ENCODE assay signal across 23 mouse cellular contexts in the genomic region with DNA sequence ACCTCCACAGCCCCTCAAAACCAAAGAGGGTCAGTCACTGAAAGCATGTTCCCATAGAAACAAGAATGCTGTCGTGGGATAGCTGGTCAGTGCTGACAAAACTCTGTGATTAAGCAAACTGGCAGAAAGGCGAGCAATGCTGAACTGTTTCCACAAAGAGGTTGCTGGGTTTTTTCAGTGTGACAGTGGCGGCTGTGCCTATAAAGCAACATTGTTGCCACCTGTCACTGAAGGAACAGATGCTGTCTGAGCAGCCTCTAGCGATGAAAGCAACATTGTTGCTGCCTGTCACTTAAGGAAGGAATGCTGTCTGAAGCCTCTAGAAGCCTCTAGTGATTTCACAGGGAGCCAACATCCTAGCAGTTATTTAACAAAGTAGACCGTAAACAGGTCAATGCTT. TPM values are rescaled to one million over a fixed set of nuclear protein-coding genes. Genes with fewer than 3 reads are reported as not detected.
DNase-seq lines count a peak whose midpoint lies in the region; ATAC-seq and TF ChIP-seq lines count a peak whose summit lies in the region.
"Had no signal": no experiment of that assay in that cellular context is flagged by ENCODE, and none has a peak within 500 bp of the region (broad histone marks: within the 10 kb centered on the region; RNA-seq: fewer than 3 reads in every experiment).

No protein-coding gene starts in this region.

- intact Hi-C loops in heart, postnatal 14 days (cut with DNase I) = no loop called here

- H3K4me1 ChIP-seq in heart, embryonic 10.5 days = peaks cover 48% of the 10 kb centered on the region
- H3K4me1 ChIP-seq in hindbrain, embryonic 12.5 days = peaks cover 58% of the 10 kb centered on the region
- peaks cover 19% of the 10 kb centered on the region for H3K4me1 ChIP-seq in midbrain, embryonic 14.5 days (ENCODE audit: control insufficient read depth, insufficient read depth, low read length)

- H3K9me3 ChIP-seq in heart, embryonic 10.5 days = no peaks in the 10 kb centered on the region
- no peaks in the 10 kb centered on the region for H3K9me3 ChIP-seq in hindbrain, embryonic 12.5 days (replicated peaks)
- no peaks in the 10 kb centered on the region for H3K9me3 ChIP-seq in midbrain, embryonic 14.5 days (ENCODE audit: control insufficient read depth, low read length)
- H3K9me3 ChIP-seq: G1E had no signal

- H3K36me3 ChIP-seq in heart, embryonic 10.5 days = peaks cover 29% of the 10 kb centered on the region
- H3K36me3 ChIP-seq in hindbrain, embryonic 12.5 days = peaks cover 33% of the 10 kb centered on the region
- H3K36me3 ChIP-seq in midbrain, embryonic 14.5 days (ENCODE audit: control insufficient read depth, insufficient read depth, low read length) = peaks cover 22% of the 10 kb centered on the region

- H3K27me3 ChIP-seq in heart, embryonic 10.5 days (ENCODE audit: insufficient read depth, poor library complexity, severe bottlenecking) = no peaks in the 10 kb centered on the region
- no peaks in the 10 kb centered on the region for H3K27me3 ChIP-seq in hindbrain, embryonic 12.5 days
- no peaks in the 10 kb centered on the region for H3K27me3 ChIP-seq in midbrain, embryonic 14.5 days (ENCODE audit: control insufficient read depth, insufficient read depth, low read length)

- 51% methylated on average over 5 of the region's 5 CpGs for WGBS in heart, embryonic 10.5 days
- 37% methylated on average over 5 of the region's 5 CpGs for WGBS in hindbrain, embryonic 12.5 days
- WGBS in midbrain, embryonic 14.5 days = 23% methylated on average over 5 of the region's 5 CpGs

- no peak overlapping the region for H3K4me2 ChIP-seq in hindbrain, embryonic 12.5 days (replicated peaks)
- no peak overlapping the region for H3K4me2 ChIP-seq in midbrain, embryonic 14.5 days (ENCODE audit: low read length)

- peak; percentile 33 for ATAC-seq in hindbrain, embryonic 12.5 days (ENCODE audit: low FRiP score)
- ATAC-seq in midbrain, embryonic 14.5 days (ENCODE audit: low FRiP score, low TSS enrichment) = no peak; the same call in 1 of the 2 replicates
- no peak for ATAC-seq in megakaryocyte-erythroid progenitor cell, adult 5-6 weeks (replicated peaks; ENCODE audit: low FRiP score, low TSS enrichment, poor library complexity, severe bottlenecking)

- H3K27ac ChIP-seq in heart, embryonic 10.5 days = peak overlapping the region; percentile 33; the same call in 1 of the 2 replicates
- H3K27ac ChIP-seq in hindbrain, embryonic 12.5 days = peak overlapping the region; percentile 58
- peak overlapping the region; percentile 50; the same call in 1 of the 2 replicates for H3K27ac ChIP-seq in midbrain, embryonic 14.5 days (replicated peaks; ENCODE audit: low read depth, low read length)
- H3K27ac ChIP-seq: gastrocnemius, adult 2 months; liver, embryonic 14.5 days had no signal

- no peak for TF ChIP-seq POLR2A in brain, embryonic 14.5 days (IDR thresholded peaks at IDR 0.05; ENCODE audit: borderline replicate concordance, extremely low read depth, insufficient read depth, insufficient read length, poor library complexity, severe bottlenecking)

- no peak overlapping the region for H3K9ac ChIP-seq in hindbrain, embryonic 12.5 days
- H3K9ac ChIP-seq in midbrain, embryonic 14.5 days (replicated peaks; ENCODE audit: low read length) = 0 out of 2 replicates have a peak overlapping the region, but pooled peaks have one; percentile 1
- H3K9ac ChIP-seq: liver, embryonic 14.5 days had no signal

- DNase-seq in heart, embryonic 10.5 days (ENCODE audit: low spot score) = no peak
- no peak for DNase-seq in heart, postnatal 14 days
- DNase-seq in brain, embryonic 14.5 days (ENCODE audit: low read depth) = peak; percentile 78
- DNase-seq in midbrain, embryonic 14.5 days = peak; percentile 53
- DNase-seq in adrenal gland, postnatal 25 days = no peak
- no peak for DNase-seq in adrenal gland, postnatal 36 days
- DNase-seq: cerebellum, adult 11 months; gastrocnemius, adult 2 months; heart, postnatal 36 days; kidney, adult 2 months; lung, postnatal 10 days; right cerebral cortex, postnatal 4 days had no signal

- TF ChIP-seq CTCF in brain, embryonic 14.5 days (IDR thresholded peaks at IDR 0.05; ENCODE audit: borderline replicate concordance, extremely low read depth, insufficient read depth, insufficient read length) = no peak

- no peak overlapping the region for H3K4me3 ChIP-seq in heart, embryonic 10.5 days
- H3K4me3 ChIP-seq in hindbrain, embryonic 12.5 days = no peak overlapping the region
- H3K4me3 ChIP-seq in midbrain, embryonic 14.5 days (replicated peaks; ENCODE audit: low read depth, low read length) = no peak overlapping the region
- H3K4me3 ChIP-seq: erythroblast, embryonic 14.5 days; gastrocnemius, adult 2 months had no signal

RNA-seq across cellular contexts. Expression of a gene that starts 23.0 kb away (rescaled TPM):
- 72.4 and 74.5 TPM in 2 replicates for polyA plus RNA-seq in heart, embryonic 10.5 days (2016; fragmentation: Nextera tagmentation; extraction: Ambion mirVana)
- total RNA-seq in heart, postnatal 14 days (2021) = 10 to 100 TPM; 16.3 to 20.8 TPM
- polyA plus RNA-seq in brain, embryonic 14.5 days (2012; rRNA removed) = 25.3 and 25.8 TPM in 2 replicates
- 91.3 and 93.3 TPM in 2 replicates for polyA plus RNA-seq in hindbrain, embryonic 12.5 days (2016; fragmentation: Nextera tagmentation; extraction: Ambion mirVana)
- 27.5 and 46.0 TPM in 2 replicates for polyA plus RNA-seq in midbrain, embryonic 14.5 days (2014; fragmentation: Nextera tagmentation; extraction: Ambion mirVana)
- total RNA-seq in megakaryocyte-erythroid progenitor cell, adult 5-6 weeks (2014; fragmentation: Nextera tagmentation) = 69.6 and 76.7 TPM in 2 replicates
- total RNA-seq in megakaryocyte-erythroid progenitor cell, adult 5-6 weeks (2017) = 101 and 137 TPM in 2 replicates
- total RNA-seq in adrenal gland, postnatal 25 days (2021) = 5.7 and 7.2 TPM in 2 replicates
- 1 to 10 TPM; 8.0 to 8.3 TPM for total RNA-seq in adrenal gland, postnatal 36 days (2021)

RNA-seq across cellular contexts. Expression of a gene that starts 41.3 kb away (rescaled TPM):
- polyA plus RNA-seq in heart, embryonic 10.5 days (2016; fragmentation: Nextera tagmentation; extraction: Ambion mirVana) = not detected in 2 replicates
- not detected for total RNA-seq in heart, postnatal 14 days (2021)
- not detected in 2 replicates for polyA plus RNA-seq in brain, embryonic 14.5 days (2012; rRNA removed)
- polyA plus RNA-seq in hindbrain, embryonic 12.5 days (2016; fragmentation: Nextera tagmentation; extraction: Ambion mirVana) = not detected in 2 replicates
- polyA plus RNA-seq in midbrain, embryonic 14.5 days (2014; fragmentation: Nextera tagmentation; extraction: Ambion mirVana) = not detected in 2 replicates
- not detected in 2 replicates for total RNA-seq in megakaryocyte-erythroid progenitor cell, adult 5-6 weeks (2014; fragmentation: Nextera tagmentation)
- not detected in 2 replicates for total RNA-seq in megakaryocyte-erythroid progenitor cell, adult 5-6 weeks (2017)
- total RNA-seq in adrenal gland, postnatal 25 days (2021) = not detected in 2 replicates
- total RNA-seq in adrenal gland, postnatal 36 days (2021) = not detected
- total RNA-seq: adrenal gland, postnatal 4 days; common myeloid progenitor, adult 5-6 weeks; gastrocnemius, adult 2 months; heart, adult 8-10 months; heart, postnatal 36 days; left cerebral cortex, postnatal 14 days had no signal
- polyA plus RNA-seq: C2C12; erythroblast, embryonic 14.5 days; G1E; kidney, adult 2 months; large intestine, adult 2 months; liver, embryonic 14.5 days had no signal

RNA-seq across cellular contexts. Expression of a gene that starts 57.5 kb away (rescaled TPM):
- polyA plus RNA-seq in heart, embryonic 10.5 days (2016; fragmentation: Nextera tagmentation; extraction: Ambion mirVana) = 0.02 and 0.05 TPM in 2 replicates
- not detected for total RNA-seq in heart, postnatal 14 days (2021)
- polyA plus RNA-seq in brain, embryonic 14.5 days (2012; rRNA removed) = 0.01 and 0.04 TPM in 2 replicates
- 0.04 TPM in 1 of 2 replicates, not detected in the other for polyA plus RNA-seq in hindbrain, embryonic 12.5 days (2016; fragmentation: Nextera tagmentation; extraction: Ambion mirVana)
- polyA plus RNA-seq in midbrain, embryonic 14.5 days (2014; fragmentation: Nextera tagmentation; extraction: Ambion mirVana) = 0.19 TPM in 1 of 2 replicates, not detected in the other
- 0.28 TPM in 1 of 2 replicates, not detected in the other for total RNA-seq in megakaryocyte-erythroid progenitor cell, adult 5-6 weeks (2014; fragmentation: Nextera tagmentation)
- not detected in 2 replicates for total RNA-seq in megakaryocyte-erythroid progenitor cell, adult 5-6 weeks (2017)
- total RNA-seq in adrenal gland, postnatal 25 days (2021) = not detected in 2 replicates
- total RNA-seq in adrenal gland, postnatal 36 days (2021) = not detected
- total RNA-seq: adrenal gland, postnatal 4 days; common myeloid progenitor, adult 5-6 weeks; gastrocnemius, adult 2 months; heart, adult 8-10 months; heart, postnatal 36 days had no signal
- polyA plus RNA-seq: C2C12; erythroblast, embryonic 14.5 days; G1E; kidney, adult 2 months; large intestine, adult 2 months; liver, embryonic 14.5 days had no signal

RNA-seq across cellular contexts. Expression of a gene that starts 59.4 kb away (rescaled TPM):
- not detected in 2 replicates for polyA plus RNA-seq in heart, embryonic 10.5 days (2016; fragmentation: Nextera tagmentation; extraction: Ambion mirVana)
- not detected for total RNA-seq in heart, postnatal 14 days (2021)
- polyA plus RNA-seq in brain, embryonic 14.5 days (2012; rRNA removed) = 0.01 and 0.03 TPM in 2 replicates
- not detected in 2 replicates for polyA plus RNA-seq in hindbrain, embryonic 12.5 days (2016; fragmentation: Nextera tagmentation; extraction: Ambion mirVana)
- not detected in 2 replicates for polyA plus RNA-seq in midbrain, embryonic 14.5 days (2014; fragmentation: Nextera tagmentation; extraction: Ambion mirVana)
- not detected in 2 replicates for total RNA-seq in megakaryocyte-erythroid progenitor cell, adult 5-6 weeks (2014; fragmentation: Nextera tagmentation)
- not detected in 2 replicates for total RNA-seq in megakaryocyte-erythroid progenitor cell, adult 5-6 weeks (2017)
- total RNA-seq in adrenal gland, postnatal 25 days (2021) = not detected in 2 replicates
- total RNA-seq in adrenal gland, postnatal 36 days (2021) = not detected
- total RNA-seq: adrenal gland, postnatal 4 days; common myeloid progenitor, adult 5-6 weeks; gastrocnemius, adult 2 months; heart, adult 8-10 months; heart, postnatal 36 days; left cerebral cortex, postnatal 14 days had no signal
- polyA plus RNA-seq: C2C12; erythroblast, embryonic 14.5 days; G1E; large intestine, adult 2 months; liver, embryonic 14.5 days had no signal

Comparison
In these comparisons a context has a peak if more than half of its experiments do, and no peak if none do; other contexts are left out.
1. DNase-seq: peak in brain, embryonic 14.5 days (single experiment) and midbrain, embryonic 14.5 days (single experiment); none in heart, embryonic 10.5 days (single experiment), heart, postnatal 14 days (0 of 2), adrenal gland, postnatal 25 days (single experiment) and adrenal gland, postnatal 36 days (0 of 2).
2. Peak in every context shown above with its lines, with median percentiles within 50 percentile points of each other: H3K27ac ChIP-seq.